Mouse (Mus musculus): ENCODE results near the gene Platr17. TPM values are rescaled to one million over a fixed set of nuclear protein-coding genes. Genes with fewer than 3 reads are reported as not detected.
A peak's percentile ranks its signal among the peaks of the same experiment; 100 is the strongest.

Gene Platr17
- total RNA-seq, 2 experiments from 2014 or later, result not detected

- ATAC-seq (replicated peaks; ENCODE audit: low FRiP score, poor library complexity, severe bottlenecking), result peak; percentile 90
Observed at GRCm38 (mm10) chr17:33955555-33956214, 50.8 kb downstream of the Platr17 start, which contains the start of the genes Vps52 and Rps18. Vps52 (plus strand) TSS chr17:33955812. Rps18 (minus strand) TSS chr17:33956001.

Other genes with a start within 250 kb of the Platr17 start
- 585 and 697 TPM in 2 replicates for gene Hnrnpm, start 218.3 kb upstream of the Platr17 start, total RNA-seq (2015; ENCODE audit: low replicate concordance)
- 520 and 703 TPM in 2 replicates for gene Hnrnpm, start 218.3 kb upstream of the Platr17 start, total RNA-seq (2017; ENCODE audit: low replicate concordance)
- 409 and 494 TPM in 2 replicates for gene March2, start 186.5 kb upstream of the Platr17 start, total RNA-seq (2015; ENCODE audit: low replicate concordance)
- 312 and 414 TPM in 2 replicates for gene March2, start 186.5 kb upstream of the Platr17 start, total RNA-seq (2017; ENCODE audit: low replicate concordance)
- gene Rab11b, start 144.6 kb upstream of the Platr17 start, total RNA-seq (2015; ENCODE audit: low replicate concordance), result 59.1 and 87.6 TPM in 2 replicates
- 42.6 and 46.8 TPM in 2 replicates for gene Rab11b, start 144.6 kb upstream of the Platr17 start, total RNA-seq (2017; ENCODE audit: low replicate concordance)
- gene Angptl4, start 123.3 kb upstream of the Platr17 start, total RNA-seq (2015; ENCODE audit: low replicate concordance), result 0.36 and 0.84 TPM in 2 replicates
- 0.77 TPM in 1 of 2 replicates, not detected in the other for gene Angptl4, start 123.3 kb upstream of the Platr17 start, total RNA-seq (2017; ENCODE audit: low replicate concordance)
- gene Kank3, start 94.6 kb upstream of the Platr17 start, total RNA-seq (2015; ENCODE audit: low replicate concordance), result 5.0 TPM in 1 of 2 replicates, not detected in the other
- gene Kank3, start 94.6 kb upstream of the Platr17 start, total RNA-seq (2017; ENCODE audit: low replicate concordance), result 2.7 TPM in 1 of 2 replicates, not detected in the other
- gene Rps28, start 80.6 kb upstream of the Platr17 start, total RNA-seq (2015; ENCODE audit: low replicate concordance), result 383 and 392 TPM in 2 replicates
- gene Rps28, start 80.6 kb upstream of the Platr17 start, total RNA-seq (2017; ENCODE audit: low replicate concordance), result 429 and 508 TPM in 2 replicates
- 95.5 and 109 TPM in 2 replicates for gene Ndufa7, start 80.6 kb upstream of the Platr17 start, total RNA-seq (2015; ENCODE audit: low replicate concordance)
- 42.4 and 46.1 TPM in 2 replicates for gene Ndufa7, start 80.6 kb upstream of the Platr17 start, total RNA-seq (2017; ENCODE audit: low replicate concordance)
- gene Cd320, start 62.0 kb upstream of the Platr17 start, total RNA-seq (2015; ENCODE audit: low replicate concordance), result 2.9 TPM in 1 of 2 replicates, not detected in the other
- 0.39 TPM in 1 of 2 replicates, not detected in the other for gene Cd320, start 62.0 kb upstream of the Platr17 start, total RNA-seq (2017; ENCODE audit: low replicate concordance)
- gene Gm7029, start 31.3 kb upstream of the Platr17 start, total RNA-seq (2015; ENCODE audit: low replicate concordance), result not detected in 2 replicates
- gene Gm7029, start 31.3 kb upstream of the Platr17 start, total RNA-seq (2017; ENCODE audit: low replicate concordance), result not detected in 2 replicates
- gene Kifc1, start 14.5 kb upstream of the Platr17 start, total RNA-seq (2015; ENCODE audit: low replicate concordance), result 89.3 and 150 TPM in 2 replicates
- gene Kifc1, start 14.5 kb upstream of the Platr17 start, total RNA-seq (2017; ENCODE audit: low replicate concordance), result 479 and 506 TPM in 2 replicates
- gene Daxx, start 4.3 kb downstream of the Platr17 start, total RNA-seq (2015; ENCODE audit: low replicate concordance), result 18.0 and 23.9 TPM in 2 replicates
- gene Daxx, start 4.3 kb downstream of the Platr17 start, total RNA-seq (2017; ENCODE audit: low replicate concordance), result 23.4 and 29.3 TPM in 2 replicates
- gene Tapbp, start 10.8 kb downstream of the Platr17 start, total RNA-seq (2015; ENCODE audit: low replicate concordance), result 86.1 and 88.4 TPM in 2 replicates
- gene Tapbp, start 10.8 kb downstream of the Platr17 start, total RNA-seq (2017; ENCODE audit: low replicate concordance), result 88.8 and 97.2 TPM in 2 replicates
- 11.7 and 23.8 TPM in 2 replicates for gene Zbtb22, start 10.8 kb downstream of the Platr17 start, total RNA-seq (2015; ENCODE audit: low replicate concordance)
- 20.3 and 28.8 TPM in 2 replicates for gene Zbtb22, start 10.8 kb downstream of the Platr17 start, total RNA-seq (2017; ENCODE audit: low replicate concordance)
- 8.6 and 13.4 TPM in 2 replicates for gene Rgl2, start 24.4 kb downstream of the Platr17 start, total RNA-seq (2015; ENCODE audit: low replicate concordance)
- gene Rgl2, start 24.4 kb downstream of the Platr17 start, total RNA-seq (2017; ENCODE audit: low replicate concordance), result 11.3 and 29.0 TPM in 2 replicates
- gene Pfdn6, start 35.2 kb downstream of the Platr17 start, total RNA-seq (2015; ENCODE audit: low replicate concordance), result 52.0 and 68.1 TPM in 2 replicates
- gene Pfdn6, start 35.2 kb downstream of the Platr17 start, total RNA-seq (2017; ENCODE audit: low replicate concordance), result 40.0 and 109 TPM in 2 replicates
- 3.6 and 11.3 TPM in 2 replicates for gene Wdr46, start 35.5 kb downstream of the Platr17 start, total RNA-seq (2015; ENCODE audit: low replicate concordance)
- 4.6 and 8.2 TPM in 2 replicates for gene Wdr46, start 35.5 kb downstream of the Platr17 start, total RNA-seq (2017; ENCODE audit: low replicate concordance)
- gene B3galt4, start 46.4 kb downstream of the Platr17 start, total RNA-seq (2015; ENCODE audit: low replicate concordance), result not detected in 2 replicates
- 0.26 and 2.8 TPM in 2 replicates for gene B3galt4, start 46.4 kb downstream of the Platr17 start, total RNA-seq (2017; ENCODE audit: low replicate concordance)
- gene Vps52, start 50.7 kb downstream of the Platr17 start, total RNA-seq (2015; ENCODE audit: low replicate concordance), result 8.0 and 18.4 TPM in 2 replicates
- gene Vps52, start 50.7 kb downstream of the Platr17 start, total RNA-seq (2017; ENCODE audit: low replicate concordance), result 11.5 and 17.8 TPM in 2 replicates
- gene Rps18, start 50.9 kb downstream of the Platr17 start, total RNA-seq (2015; ENCODE audit: low replicate concordance), result 779 and 808 TPM in 2 replicates
- 194 and 380 TPM in 2 replicates for gene Rps18, start 50.9 kb downstream of the Platr17 start, total RNA-seq (2017; ENCODE audit: low replicate concordance)
- gene H2-K1, start 95.2 kb downstream of the Platr17 start, total RNA-seq (2015; ENCODE audit: low replicate concordance), result 315 and 400 TPM in 2 replicates
- 167 and 182 TPM in 2 replicates for gene H2-K1, start 95.2 kb downstream of the Platr17 start, total RNA-seq (2017; ENCODE audit: low replicate concordance)
- 1.3 and 2.5 TPM in 2 replicates for gene Ring1, start 119.5 kb downstream of the Platr17 start, total RNA-seq (2015; ENCODE audit: low replicate concordance)
- 1.9 and 2.0 TPM in 2 replicates for gene Ring1, start 119.5 kb downstream of the Platr17 start, total RNA-seq (2017; ENCODE audit: low replicate concordance)
- 40.4 and 50.3 TPM in 2 replicates for gene H2-Ke6, start 122.9 kb downstream of the Platr17 start, total RNA-seq (2015; ENCODE audit: low replicate concordance)
- gene H2-Ke6, start 122.9 kb downstream of the Platr17 start, total RNA-seq (2017; ENCODE audit: low replicate concordance), result 10.8 and 14.9 TPM in 2 replicates
- gene Slc39a7, start 126.5 kb downstream of the Platr17 start, total RNA-seq (2015; ENCODE audit: low replicate concordance), result 2.5 and 8.6 TPM in 2 replicates
- gene Slc39a7, start 126.5 kb downstream of the Platr17 start, total RNA-seq (2017; ENCODE audit: low replicate concordance), result 18.9 and 20.7 TPM in 2 replicates
- 5.4 and 8.4 TPM in 2 replicates for gene Rxrb, start 126.7 kb downstream of the Platr17 start, total RNA-seq (2015; ENCODE audit: low replicate concordance)
- gene Rxrb, start 126.7 kb downstream of the Platr17 start, total RNA-seq (2017; ENCODE audit: low replicate concordance), result 11.5 and 14.5 TPM in 2 replicates
- 0.36 and 0.42 TPM in 2 replicates for gene Col11a2, start 134.3 kb downstream of the Platr17 start, total RNA-seq (2015; ENCODE audit: low replicate concordance)
- gene Col11a2, start 134.3 kb downstream of the Platr17 start, total RNA-seq (2017; ENCODE audit: low replicate concordance), result 2.1 and 2.9 TPM in 2 replicates
- gene H2-Oa, start 187.2 kb downstream of the Platr17 start, total RNA-seq (2015; ENCODE audit: low replicate concordance), result not detected in 2 replicates
- gene H2-Oa, start 187.2 kb downstream of the Platr17 start, total RNA-seq (2017; ENCODE audit: low replicate concordance), result 0.39 and 1.5 TPM in 2 replicates
- 14.4 and 17.2 TPM in 2 replicates for gene H2-DMa, start 214.4 kb downstream of the Platr17 start, total RNA-seq (2015; ENCODE audit: low replicate concordance)
- gene H2-DMa, start 214.4 kb downstream of the Platr17 start, total RNA-seq (2017; ENCODE audit: low replicate concordance), result 12.3 and 20.4 TPM in 2 replicates
- 199 and 208 TPM in 2 replicates for gene Brd2, start 217.5 kb downstream of the Platr17 start, total RNA-seq (2015; ENCODE audit: low replicate concordance)
- 191 and 208 TPM in 2 replicates for gene Brd2, start 217.5 kb downstream of the Platr17 start, total RNA-seq (2017; ENCODE audit: low replicate concordance)
- 3.2 and 4.6 TPM in 2 replicates for gene H2-DMb2, start 238.2 kb downstream of the Platr17 start, total RNA-seq (2015; ENCODE audit: low replicate concordance)
- gene H2-DMb2, start 238.2 kb downstream of the Platr17 start, total RNA-seq (2017; ENCODE audit: low replicate concordance), result 2.0 and 2.8 TPM in 2 replicates
- 18.0 and 34.8 TPM in 2 replicates for gene H2-DMb1, start 247.9 kb downstream of the Platr17 start, total RNA-seq (2015; ENCODE audit: low replicate concordance)
- gene H2-DMb1, start 247.9 kb downstream of the Platr17 start, total RNA-seq (2017; ENCODE audit: low replicate concordance), result 3.9 and 23.1 TPM in 2 replicates

All from erythroid progenitor cell, adult 5-6 weeks (primary cell).